Comparison of ENCODE assay signal across 8 mouse cellular contexts in genomic region chr12:54067419-54067818, GRCm38 (mm10).
A peak's percentile ranks its signal among the peaks of the same experiment; 100 is the strongest.
DNase-seq lines count a peak whose midpoint lies in the region; ATAC-seq lines count a peak whose summit lies in the region.

No protein-coding gene starts in this region.

- H3K36me3 ChIP-seq in kidney, embryonic 14.5 days (ENCODE audit: control insufficient read depth, insufficient read depth, low read length): no peaks in the 10 kb centered on the region
- no peaks in the 10 kb centered on the region for H3K36me3 ChIP-seq in embryonic facial prominence, embryonic 13.5 days
- H3K36me3 ChIP-seq in intestine, embryonic 14.5 days (ENCODE audit: control insufficient read depth, insufficient read depth, low read length): no peaks in the 10 kb centered on the region
- no peaks in the 10 kb centered on the region for H3K36me3 ChIP-seq in midbrain, embryonic 16.5 days (ENCODE audit: control insufficient read depth, insufficient read depth, low read length)

- peak overlapping the region; percentile 37 for H3K4me3 ChIP-seq in kidney, embryonic 14.5 days (ENCODE audit: low read length)
- peak overlapping the region; percentile 48 for H3K4me3 ChIP-seq in embryonic facial prominence, embryonic 13.5 days
- H3K4me3 ChIP-seq in intestine, embryonic 14.5 days (ENCODE audit: low read depth, low read length): peak overlapping the region; percentile 36
- H3K4me3 ChIP-seq in midbrain, embryonic 16.5 days (ENCODE audit: low read depth, low read length): peak overlapping the region; percentile 34; the same call in 1 of the 2 replicates

- H3K4me1 ChIP-seq in kidney, embryonic 14.5 days (ENCODE audit: control insufficient read depth, insufficient read depth, low read length): peaks cover 7% of the 10 kb centered on the region; the same call in 1 of the 2 replicates
- H3K4me1 ChIP-seq in embryonic facial prominence, embryonic 13.5 days: peaks cover 21% of the 10 kb centered on the region
- peaks cover 12% of the 10 kb centered on the region for H3K4me1 ChIP-seq in intestine, embryonic 14.5 days (replicated peaks; ENCODE audit: control insufficient read depth, insufficient read depth, low read length)
- H3K4me1 ChIP-seq in midbrain, embryonic 16.5 days (ENCODE audit: control insufficient read depth, insufficient read depth, low read length): peaks cover 4% of the 10 kb centered on the region; the same call in 1 of the 2 replicates

- H3K4me2 ChIP-seq in kidney, embryonic 14.5 days (replicated peaks; ENCODE audit: low read depth, low read length): peak overlapping the region; percentile 67
- peak overlapping the region; percentile 83 for H3K4me2 ChIP-seq in embryonic facial prominence, embryonic 13.5 days
- H3K4me2 ChIP-seq in intestine, embryonic 14.5 days (ENCODE audit: low read length): peak overlapping the region; percentile 81
- H3K4me2 ChIP-seq in midbrain, embryonic 16.5 days (ENCODE audit: low read length): peak overlapping the region; percentile 60

- H3K27ac ChIP-seq in kidney, embryonic 14.5 days (ENCODE audit: low read depth, low read length): no peak overlapping the region
- H3K27ac ChIP-seq in embryonic facial prominence, embryonic 13.5 days: no peak overlapping the region
- H3K27ac ChIP-seq in intestine, embryonic 14.5 days (ENCODE audit: low read depth): no peak overlapping the region
- H3K27ac ChIP-seq in midbrain, embryonic 16.5 days (ENCODE audit: low read length): no peak overlapping the region

- 0 out of 2 replicates have a peak overlapping the region, but pooled peaks have one; percentile 23 for H3K9ac ChIP-seq in kidney, embryonic 14.5 days (ENCODE audit: low read depth, low read length)
- peak overlapping the region; percentile 49; the same call in 1 of the 2 replicates for H3K9ac ChIP-seq in embryonic facial prominence, embryonic 13.5 days
- no peak overlapping the region for H3K9ac ChIP-seq in intestine, embryonic 14.5 days (ENCODE audit: low read length)
- H3K9ac ChIP-seq in midbrain, embryonic 16.5 days (ENCODE audit: low read depth, low read length): peak overlapping the region; percentile 13; the same call in 1 of the 2 replicates

- peaks cover 44% of the 10 kb centered on the region for H3K27me3 ChIP-seq in kidney, embryonic 14.5 days (ENCODE audit: control insufficient read depth, insufficient read depth, low read length)
- peaks cover 66% of the 10 kb centered on the region for H3K27me3 ChIP-seq in embryonic facial prominence, embryonic 13.5 days
- H3K27me3 ChIP-seq in intestine, embryonic 14.5 days (replicated peaks; ENCODE audit: control insufficient read depth, insufficient read depth, low read length): peaks cover 21% of the 10 kb centered on the region; the same call in 1 of the 2 replicates
- H3K27me3 ChIP-seq in midbrain, embryonic 16.5 days (ENCODE audit: control insufficient read depth, insufficient read depth, low read depth, low read length): peaks cover 6% of the 10 kb centered on the region; the same call in 1 of the 2 replicates

- peak; percentile 58 for ATAC-seq in kidney, embryonic 14.5 days (ENCODE audit: low FRiP score, low TSS enrichment)
- ATAC-seq in embryonic facial prominence, embryonic 13.5 days (ENCODE audit: insufficient number of reproducible peaks, insufficient read depth, low FRiP score, low TSS enrichment, low read depth): no peak
- ATAC-seq in intestine, embryonic 14.5 days (replicated peaks; ENCODE audit: low FRiP score, low TSS enrichment, low read depth): no peak; the same call in 1 of the 2 replicates
- 0 out of 2 replicates have a peak, but pooled peaks have one; percentile 44 for ATAC-seq in midbrain, embryonic 16.5 days
- no peak for ATAC-seq in monocyte, adult 5-6 weeks (replicated peaks; ENCODE audit: insufficient number of reproducible peaks, low FRiP score, low TSS enrichment, poor library complexity, severe bottlenecking)
- ATAC-seq in cerebellum, adult (ENCODE audit: insufficient number of reproducible peaks, low FRiP score, low TSS enrichment): no peak

- 28% methylated on average over 14 of the region's 14 CpGs for WGBS in kidney, embryonic 14.5 days
- 33% methylated on average over 14 of the region's 14 CpGs for WGBS in embryonic facial prominence, embryonic 13.5 days
- WGBS in intestine, embryonic 14.5 days: 34% methylated on average over 14 of the region's 14 CpGs
- whole genome bisulfite sequencing in midbrain, embryonic 16.5 days: 37% methylated on average over 14 of the region's 14 CpGs

- DNase-seq in kidney, postnatal 10 days: no peak
- DNase-seq in intestine, embryonic 14.5 days (ENCODE audit: low spot score): no peak
- DNase-seq in frontal cortex, adult 2 months (ENCODE audit: extremely low spot score in 1 of 2, low spot score in 1 of 2): no peak

- no peaks in the 10 kb centered on the region for H3K9me3 ChIP-seq in kidney, embryonic 14.5 days (ENCODE audit: control insufficient read depth, low read length)
- H3K9me3 ChIP-seq in embryonic facial prominence, embryonic 13.5 days: no peaks in the 10 kb centered on the region
- no peaks in the 10 kb centered on the region for H3K9me3 ChIP-seq in intestine, embryonic 14.5 days (ENCODE audit: control insufficient read depth, low read length)
- H3K9me3 ChIP-seq in midbrain, embryonic 16.5 days (replicated peaks; ENCODE audit: control insufficient read depth, low read length, poor library complexity, severe bottlenecking): no peaks in the 10 kb centered on the region

Comparison
In these comparisons a context has a peak if more than half of its experiments do, and no peak if none do; other contexts are left out.
1. ATAC-seq: peak in kidney, embryonic 14.5 days (single experiment) and midbrain, embryonic 16.5 days (single experiment); none in embryonic facial prominence, embryonic 13.5 days (single experiment), intestine, embryonic 14.5 days (single experiment), monocyte, adult 5-6 weeks (single experiment) and cerebellum, adult (single experiment).
2. Peak in every context shown above with its lines, with median percentiles within 50 percentile points of each other: H3K4me2 ChIP-seq and H3K4me3 ChIP-seq.